Mouse (Mus musculus) duodenum, adult 2 months (tissue): ENCODE data around the gene Obox5. TPM values are rescaled to one million over a fixed set of nuclear protein-coding genes. Genes with fewer than 3 reads are reported as not detected.

Experiments
- polyA plus RNA-seq: library from polyadenylated mRNA; depleted of rRNA; stranded (reverse); fragments of >200 nt; gene quantifications from 2 replicates; pipeline ENCODE4 v1.2.3, GENCODE M21; 2012; ENCODE audit warnings: low replicate concordance; rRNA removed

The Obox5 gene
- not detected in 2 replicates for polyA plus RNA-seq

GRCm38 (mm10) chr7:15749831-15750230 is at the start of gene Obox5:
Gene Obox5, plus strand, starts transcription at chr7:15750131.

Other genes starting within 250 kb of the Obox5 start
- gene Obox3, start 110.2 kb upstream of the Obox5 start, polyA plus RNA-seq, result not detected in 2 replicates
- not detected in 2 replicates for gene Obox6, start 89.5 kb downstream of the Obox5 start, polyA plus RNA-seq
- not detected in 2 replicates for gene Crx, start 129.8 kb downstream of the Obox5 start, polyA plus RNA-seq
- gene Crxos, start 132.5 kb downstream of the Obox5 start, polyA plus RNA-seq, result not detected in 2 replicates
- 232 and 417 TPM in 2 replicates for gene Selenow, start 172.3 kb downstream of the Obox5 start, polyA plus RNA-seq
- 49.3 and 70.6 TPM in 2 replicates for gene Nop53, start 195.9 kb downstream of the Obox5 start, polyA plus RNA-seq
- gene Ehd2, start 217.4 kb downstream of the Obox5 start, polyA plus RNA-seq, result 13.9 and 16.5 TPM in 2 replicates